Mouse (Mus musculus): ENCODE results near the gene Anp32a. TPM values are rescaled to one million over a fixed set of nuclear protein-coding genes. Genes with fewer than 3 reads are reported as not detected.

Gene Anp32a
- polyA plus RNA-seq (2015; fragmentation: Nextera tagmentation; extraction: Ambion mirVana): 101 and 141 TPM in 2 replicates

- H3K36me3 ChIP-seq (ENCODE audit: insufficient read depth, low read length): no peaks in the 10 kb centered on the region
- ATAC-seq (peak; percentile 85), DNase-seq (ENCODE audit: low spot score) (peak; percentile 97)
- H3K4me3 ChIP-seq (ENCODE audit: low read depth, low read length): peak within 1 kb of the TSS; percentile 90
- TF ChIP-seq EP300 (IDR thresholded peaks at IDR 0.05) (no peak), CTCF (IDR thresholded peaks at IDR 0.05) (no peak)
- H3K4me1 ChIP-seq (ENCODE audit: insufficient read depth, low read depth, low read length): peaks cover 9% of the 10 kb centered on the region; the same call in 1 of the 2 replicates
- 0% methylated on average over 29 of the region's 34 CpGs for WGBS
- no peaks in the 10 kb centered on the region for H3K27me3 ChIP-seq (replicated peaks; ENCODE audit: insufficient read depth, low read length)
- H3K4me2 ChIP-seq (replicated peaks; ENCODE audit: low read depth, low read length): peak within 1 kb of the TSS; percentile 80
- peak within 1 kb of the TSS; percentile 98 for H3K9ac ChIP-seq (replicated peaks; ENCODE audit: low read depth)
- no peaks in the 10 kb centered on the region for H3K9me3 ChIP-seq (ENCODE audit: low read length)
- H3K27ac ChIP-seq (ENCODE audit: low read length): peak within 1 kb of the TSS; percentile 100
These were observed at the start of gene Anp32a for GRCm38 (mm10) chr9:62341123-62341486. Gene Anp32a (plus strand): TSS chr9:62341293.

GRCm38 (mm10) chr9:62295006-62295698 is 45.9 kb upstream of the Anp32a start:
- Histone ChIP-seq H3K9me3 (ENCODE audit: low read length) (no peaks in the 10 kb centered on the region), H3K4me1 (ENCODE audit: insufficient read depth, low read depth, low read length) (no peaks in the 10 kb centered on the region), H3K36me3 (ENCODE audit: insufficient read depth, low read length) (no peaks in the 10 kb centered on the region), H3K27ac (ENCODE audit: low read length) (no peak overlapping the region), H3K9ac (replicated peaks; ENCODE audit: low read depth) (no peak overlapping the region), H3K27me3 (replicated peaks; ENCODE audit: insufficient read depth, low read length) (no peaks in the 10 kb centered on the region), H3K4me2 (replicated peaks; ENCODE audit: low read depth, low read length) (no peak overlapping the region), H3K4me3 (ENCODE audit: low read depth, low read length) (no peak overlapping the region)
- TF ChIP-seq EP300 (IDR thresholded peaks at IDR 0.05) (no peak), CTCF (IDR thresholded peaks at IDR 0.05) (peak; percentile 95)
- 27% methylated on average over 7 of the region's 7 CpGs for WGBS
- DNase-seq (ENCODE audit: low spot score) (peak; percentile 87), ATAC-seq (peak; percentile 14; the same call in 1 of the 2 replicates)

- Histone ChIP-seq H3K4me2 (replicated peaks; ENCODE audit: low read depth, low read length) (no peak overlapping the region), H3K27ac (ENCODE audit: low read length) (no peak overlapping the region), H3K4me1 (ENCODE audit: insufficient read depth, low read depth, low read length) (no peaks in the 10 kb centered on the region), H3K9me3 (ENCODE audit: low read length) (no peaks in the 10 kb centered on the region), H3K4me3 (ENCODE audit: low read depth, low read length) (no peak overlapping the region), H3K36me3 (ENCODE audit: insufficient read depth, low read length) (no peaks in the 10 kb centered on the region), H3K9ac (replicated peaks; ENCODE audit: low read depth) (no peak overlapping the region), H3K27me3 (replicated peaks; ENCODE audit: insufficient read depth, low read length) (no peaks in the 10 kb centered on the region)
- 67% methylated on average over 1 of the region's 1 CpGs for WGBS
- DNase-seq (ENCODE audit: low spot score) (no peak), ATAC-seq (no peak)
- TF ChIP-seq EP300 (IDR thresholded peaks at IDR 0.05) (no peak), CTCF (IDR thresholded peaks at IDR 0.05) (no peak)
These were observed 44.2 kb upstream of the Anp32a start for GRCm38 (mm10) chr9:62296891-62297290.

GRCm38 (mm10) chr9:62315556-62315955 is 25.5 kb upstream of the Anp32a start:
- Histone ChIP-seq H3K27ac (ENCODE audit: low read length) (no peak overlapping the region), H3K4me2 (replicated peaks; ENCODE audit: low read depth, low read length) (no peak overlapping the region), H3K4me3 (ENCODE audit: low read depth, low read length) (no peak overlapping the region), H3K4me1 (ENCODE audit: insufficient read depth, low read depth, low read length) (no peaks in the 10 kb centered on the region), H3K9ac (replicated peaks; ENCODE audit: low read depth) (no peak overlapping the region), H3K36me3 (ENCODE audit: insufficient read depth, low read length) (no peaks in the 10 kb centered on the region), H3K27me3 (replicated peaks; ENCODE audit: insufficient read depth, low read length) (no peaks in the 10 kb centered on the region), H3K9me3 (ENCODE audit: low read length) (no peaks in the 10 kb centered on the region)
- ATAC-seq (no peak), DNase-seq (ENCODE audit: low spot score) (no peak)
- TF ChIP-seq EP300 (IDR thresholded peaks at IDR 0.05) (no peak), CTCF (IDR thresholded peaks at IDR 0.05) (no peak)
- 77% methylated on average over 6 of the region's 6 CpGs for WGBS

GRCm38 (mm10) chr9:62318729-62319128 is 22.4 kb upstream of the Anp32a start:
- ATAC-seq: no peak
- 68% methylated on average over 4 of the region's 4 CpGs for WGBS
- no peaks in the 10 kb centered on the region for H3K36me3 ChIP-seq (ENCODE audit: insufficient read depth, low read length)
- no peaks in the 10 kb centered on the region for H3K4me1 ChIP-seq (ENCODE audit: insufficient read depth, low read depth, low read length)
- no peak overlapping the region for H3K27ac ChIP-seq (ENCODE audit: low read length)
- H3K27me3 ChIP-seq (replicated peaks; ENCODE audit: insufficient read depth, low read length): no peaks in the 10 kb centered on the region
- H3K9ac ChIP-seq (replicated peaks; ENCODE audit: low read depth): no peak overlapping the region
- H3K9me3 ChIP-seq (ENCODE audit: low read length): no peaks in the 10 kb centered on the region
- H3K4me3 ChIP-seq (ENCODE audit: low read depth, low read length): no peak overlapping the region
- DNase-seq (ENCODE audit: low spot score): no peak
- H3K4me2 ChIP-seq (replicated peaks; ENCODE audit: low read depth, low read length): no peak overlapping the region
- no peak for TF ChIP-seq EP300 (IDR thresholded peaks at IDR 0.05)
- TF ChIP-seq CTCF (IDR thresholded peaks at IDR 0.05): peak; percentile 37

- H3K4me1 ChIP-seq (ENCODE audit: insufficient read depth, low read depth, low read length): no peaks in the 10 kb centered on the region
- no peak overlapping the region for H3K9ac ChIP-seq (replicated peaks; ENCODE audit: low read depth)
- TF ChIP-seq EP300 (IDR thresholded peaks at IDR 0.05): no peak
- no peak for TF ChIP-seq CTCF (IDR thresholded peaks at IDR 0.05)
- H3K4me2 ChIP-seq (replicated peaks; ENCODE audit: low read depth, low read length): no peak overlapping the region
- no peaks in the 10 kb centered on the region for H3K36me3 ChIP-seq (ENCODE audit: insufficient read depth, low read length)
- no peak overlapping the region for H3K4me3 ChIP-seq (ENCODE audit: low read depth, low read length)
- no peaks in the 10 kb centered on the region for H3K9me3 ChIP-seq (ENCODE audit: low read length)
- ATAC-seq (no peak), DNase-seq (ENCODE audit: low spot score) (no peak)
- 65% methylated on average over 1 of the region's 1 CpGs for WGBS
- H3K27ac ChIP-seq (ENCODE audit: low read length): no peak overlapping the region
- no peaks in the 10 kb centered on the region for H3K27me3 ChIP-seq (replicated peaks; ENCODE audit: insufficient read depth, low read length)
These were observed 17.3 kb upstream of the Anp32a start for GRCm38 (mm10) chr9:62323816-62324215.

Measured in lung, postnatal 0 days (tissue).